Comparison of ENCODE assay signal across 8 mouse cellular contexts in the genomic region with DNA sequence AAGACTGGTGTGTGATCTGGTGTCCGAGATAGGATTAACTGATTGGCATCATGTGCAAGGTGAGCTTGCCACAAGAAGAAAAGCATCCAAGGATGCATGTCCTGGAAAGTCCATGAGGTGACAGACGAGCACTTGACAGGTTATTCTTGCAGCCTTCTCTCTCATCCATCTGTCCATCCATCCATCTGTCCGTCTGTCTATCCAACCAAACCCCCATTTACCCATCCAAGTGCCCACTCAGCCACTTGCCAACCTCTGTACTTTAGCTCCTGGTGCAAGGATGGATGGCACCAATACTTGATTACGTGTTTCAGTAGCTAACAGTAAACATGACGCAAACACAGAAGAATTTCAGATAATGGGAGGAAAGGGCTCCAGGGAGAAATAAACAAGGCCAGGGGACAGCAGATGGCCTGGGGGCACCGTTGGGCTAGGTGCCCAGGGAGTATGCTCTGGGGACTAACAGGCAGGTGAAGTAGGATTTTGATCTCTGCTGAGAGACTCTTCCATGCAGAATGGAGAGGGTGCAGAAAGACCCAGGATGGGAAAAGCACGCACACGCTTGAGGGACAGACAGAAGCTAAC.
DNase-seq lines count a peak whose midpoint lies in the region; ATAC-seq and TF ChIP-seq lines count a peak whose summit lies in the region.

No protein-coding gene starts in this region.

- no peak for TF ChIP-seq CTCF in lung, embryonic 14.5 days (IDR thresholded peaks at IDR 0.05; ENCODE audit: low read depth)
- no peak for TF ChIP-seq CTCF in lung, adult 2 months (IDR thresholded peaks at IDR 0.05; ENCODE audit: insufficient read depth, low read length)

- no peak for ATAC-seq in heart, embryonic 15.5 days (replicated peaks; ENCODE audit: insufficient number of reproducible peaks, insufficient read depth, low FRiP score, low read depth)
- ATAC-seq in lung, embryonic 14.5 days (ENCODE audit: insufficient read depth): peak; percentile 6; the same call in 1 of the 2 replicates
- no peak for ATAC-seq in hindbrain, embryonic 15.5 days (ENCODE audit: low FRiP score, low read depth)
- no peak for ATAC-seq in neural tube, embryonic 15.5 days (ENCODE audit: low FRiP score)
- ATAC-seq in CD4-positive, CD25-positive, alpha-beta regulatory T cell, adult 4 months: no peak

- H3K27ac ChIP-seq in heart, embryonic 15.5 days: peak overlapping the region; percentile 65
- H3K27ac ChIP-seq in lung, embryonic 14.5 days (ENCODE audit: low read depth): peak overlapping the region; percentile 60; the same call in 1 of the 2 replicates
- peak overlapping the region; percentile 64 for H3K27ac ChIP-seq in hindbrain, embryonic 15.5 days (replicated peaks)
- H3K27ac ChIP-seq in neural tube, embryonic 15.5 days (replicated peaks): no peak overlapping the region; the same call in 1 of the 2 replicates

- TF ChIP-seq POLR2A in lung, adult 2 months (IDR thresholded peaks at IDR 0.05; ENCODE audit: borderline replicate concordance, extremely low read depth, low read depth, low read length): no peak

- no peak overlapping the region for H3K9ac ChIP-seq in heart, embryonic 15.5 days
- no peak overlapping the region for H3K9ac ChIP-seq in lung, embryonic 14.5 days
- no peak overlapping the region for H3K9ac ChIP-seq in hindbrain, embryonic 15.5 days
- no peak overlapping the region for H3K9ac ChIP-seq in neural tube, embryonic 15.5 days (replicated peaks)

- no peaks in the 10 kb centered on the region for H3K27me3 ChIP-seq in heart, embryonic 15.5 days
- no peaks in the 10 kb centered on the region for H3K27me3 ChIP-seq in lung, embryonic 14.5 days (ENCODE audit: insufficient read depth, low read length)
- no peaks in the 10 kb centered on the region for H3K27me3 ChIP-seq in hindbrain, embryonic 15.5 days
- no peaks in the 10 kb centered on the region for H3K27me3 ChIP-seq in neural tube, embryonic 15.5 days (replicated peaks)

- no peak overlapping the region for H3K4me2 ChIP-seq in heart, embryonic 15.5 days
- no peak overlapping the region for H3K4me2 ChIP-seq in lung, embryonic 14.5 days
- H3K4me2 ChIP-seq in hindbrain, embryonic 15.5 days: no peak overlapping the region
- H3K4me2 ChIP-seq in neural tube, embryonic 15.5 days: no peak overlapping the region

- no peaks in the 10 kb centered on the region for H3K36me3 ChIP-seq in heart, embryonic 15.5 days
- 0 out of 2 replicates have a peak, but pooled peaks cover 3% of the 10 kb centered on the region for H3K36me3 ChIP-seq in lung, embryonic 14.5 days (ENCODE audit: insufficient read depth)
- no peaks in the 10 kb centered on the region for H3K36me3 ChIP-seq in hindbrain, embryonic 15.5 days
- no peaks in the 10 kb centered on the region for H3K36me3 ChIP-seq in neural tube, embryonic 15.5 days

- H3K4me3 ChIP-seq in heart, embryonic 15.5 days: no peak overlapping the region
- no peak overlapping the region for H3K4me3 ChIP-seq in lung, embryonic 14.5 days (ENCODE audit: low read depth, low read length)
- no peak overlapping the region for H3K4me3 ChIP-seq in lung, adult 2 months (replicated peaks; ENCODE audit: extremely low read depth, low read depth, low read length)
- H3K4me3 ChIP-seq in hindbrain, embryonic 15.5 days: no peak overlapping the region
- no peak overlapping the region for H3K4me3 ChIP-seq in neural tube, embryonic 15.5 days (replicated peaks)

- no peak for DNase-seq in heart, postnatal 4 days
- DNase-seq in lung, embryonic 14.5 days: no peak
- DNase-seq in lung, adult 2 months: no peak
- DNase-seq in cerebellum, adult 8-10 months: peak; percentile 59

- no peaks in the 10 kb centered on the region for H3K9me3 ChIP-seq in heart, embryonic 15.5 days (replicated peaks)
- H3K9me3 ChIP-seq in lung, embryonic 14.5 days (ENCODE audit: low read depth, low read length): no peaks in the 10 kb centered on the region
- H3K9me3 ChIP-seq in hindbrain, embryonic 15.5 days: no peaks in the 10 kb centered on the region
- H3K9me3 ChIP-seq in neural tube, embryonic 15.5 days (replicated peaks): no peaks in the 10 kb centered on the region

- H3K4me1 ChIP-seq in heart, embryonic 15.5 days (replicated peaks): peaks cover 51% of the 10 kb centered on the region
- peaks cover 19% of the 10 kb centered on the region for H3K4me1 ChIP-seq in lung, embryonic 14.5 days (ENCODE audit: insufficient read depth)
- peaks cover 20% of the 10 kb centered on the region for H3K4me1 ChIP-seq in lung, adult 2 months (ENCODE audit: control insufficient read depth, insufficient read depth, low read length)
- peaks cover 19% of the 10 kb centered on the region for H3K4me1 ChIP-seq in hindbrain, embryonic 15.5 days (replicated peaks)
- peaks cover 22% of the 10 kb centered on the region for H3K4me1 ChIP-seq in neural tube, embryonic 15.5 days

- 62% methylated on average over 8 of the region's 8 CpGs for WGBS in heart, embryonic 15.5 days
- 57% methylated on average over 8 of the region's 8 CpGs for WGBS in lung, embryonic 14.5 days
- 53% methylated on average over 8 of the region's 8 CpGs for WGBS in lung, adult 2 months
- 73% methylated on average over 8 of the region's 8 CpGs for WGBS in hindbrain, embryonic 15.5 days
- WGBS in neural tube, embryonic 15.5 days: 72% methylated on average over 8 of the region's 8 CpGs
